Mouse (Mus musculus) lung, adult 2 months (tissue): ENCODE results near the gene Gm7247.
"Not testable (repeated sequence)": the region's sequence is repeated elsewhere in the genome, so short reads cannot be mapped to it uniquely, and the experiment has no call there.

Source experiments
- CTCF ChIP-seq: fragments of 200-500 bp; IDR thresholded peaks from 2 replicates; pipeline ENCODE4 v1.5.1; 2011; ENCODE audit warnings: mild to moderate bottlenecking, low read length, control low read depth; ENCODE audit not compliant: insufficient read depth
- POLR2A ChIP-seq: fragments of 200-500 bp; IDR thresholded peaks from 2 replicates; pipeline ENCODE4 v1.6.1; 2011; ENCODE audit warnings: low read depth, mild to moderate bottlenecking, control low read depth, low read length, borderline replicate concordance; ENCODE audit errors: extremely low read depth

GRCm38 (mm10) chr14:51451557-51451956, 90.0 kb downstream of the Gm7247 start, which contains the start of gene Vmn2r89:
- TF ChIP-seq CTCF, POLR2A: not testable (repeated sequence)
